Mouse (Mus musculus) ES-E14 (cell line): ENCODE measurements around the gene Gm9903. TPM values are rescaled to one million over a fixed set of nuclear protein-coding genes. Genes with fewer than 3 reads are reported as not detected.

Experiments
- DNase-seq: peaks from one replicate; pipeline ENCODE4 v3.0.0-alpha.2; 2013; ENCODE audit warnings: low read depth, low spot score
- H3K27ac ChIP-seq: 2 replicates; pipeline ENCODE4 v1.5.1; 2012; ENCODE audit warnings: low read depth, mild to moderate bottlenecking, low read length, moderate library complexity, mixed read lengths; ENCODE audit not compliant: poor library complexity, insufficient read depth, severe bottlenecking
- H3K36me3 ChIP-seq: 2 replicates; pipeline ENCODE4 v1.6.1; 2012; ENCODE audit warnings: mild to moderate bottlenecking, low read length, moderate library complexity, mixed read lengths; ENCODE audit not compliant: control insufficient read depth, poor library complexity, insufficient read depth, severe bottlenecking
- H3K4me1 ChIP-seq, 2 experiments: fragments of 150-350 bp in 1 of 2; sonication (generic) in 1 of 2; 2 replicates each; pipeline ENCODE4 v1.6.1; 2012; ENCODE audit warnings: low read length in 2 of 2, mild to moderate bottlenecking in 1 of 2, mixed read lengths in 1 of 2; ENCODE audit not compliant: control insufficient read depth in 2 of 2, insufficient read depth in 2 of 2, poor library complexity in 1 of 2
- H3K4me3 ChIP-seq, 2 experiments: fragments of 150-350 bp in 1 of 2; sonication (generic) in 1 of 2; 2 replicates each; pipeline ENCODE4 v1.5.1; 2012; ENCODE audit warnings: low read length in 2 of 2, low read depth in 1 of 2, mild to moderate bottlenecking in 1 of 2, mixed read lengths in 1 of 2; ENCODE audit not compliant: insufficient read depth in 1 of 2, poor library complexity in 1 of 2, severe bottlenecking in 1 of 2
- H3K9ac ChIP-seq: 2 replicates; pipeline ENCODE4 v1.6.1; 2012; ENCODE audit warnings: low read depth, mild to moderate bottlenecking, low read length, mixed read lengths; ENCODE audit not compliant: poor library complexity, insufficient read depth, severe bottlenecking
- H3K9me3 ChIP-seq: fragments of 150-350 bp; sonication (generic); 2 replicates; pipeline ENCODE4 v1.6.1; 2012; ENCODE audit warnings: low read depth, mild to moderate bottlenecking, low read length; ENCODE audit not compliant: control insufficient read depth, insufficient read depth
- CHD2 ChIP-seq: IDR thresholded peaks from 2 replicates; pipeline ENCODE4 v1.6.1; 2014; ENCODE audit warnings: mild to moderate bottlenecking, low read depth, low read length, inconsistent platforms
- HCFC1 ChIP-seq: IDR thresholded peaks from 2 replicates; pipeline ENCODE4 v1.6.1; 2012; ENCODE audit warnings: low read length, inconsistent platforms, borderline replicate concordance; ENCODE audit not compliant: insufficient read depth
- MAFK ChIP-seq: IDR thresholded peaks from 2 replicates; pipeline ENCODE4 v1.6.1; 2014; ENCODE audit warnings: mild to moderate bottlenecking, low read depth, low read length, inconsistent platforms; ENCODE audit not compliant: insufficient read depth
- ZC3H11A ChIP-seq: IDR thresholded peaks from 2 replicates; pipeline ENCODE4 v1.6.1; 2012; ENCODE audit warnings: low read depth, mild to moderate bottlenecking, inconsistent platforms, low read length, borderline replicate concordance
- ZNF384 ChIP-seq: IDR thresholded peaks from 2 replicates; pipeline ENCODE4 v1.6.1; 2012; ENCODE audit warnings: low read depth, low read length, inconsistent platforms
- in situ Hi-C, 2 experiments: fragments of 600-800 bp; cut with MboI; formaldehyde crosslinking; loops; one replicate each; pipeline ENCODE4 v1.15.1; 2025; ENCODE audit warnings: low sequenced_read_pairs in 2 of 2, inconsistent platforms in 1 of 2; ENCODE audit not compliant: unreplicated experiment in 2 of 2
- total RNA-seq: library from RNA; depleted of rRNA; stranded (reverse); fragments of 300-350 nt; gene quantifications from 2 replicates; pipeline ENCODE4 v1.2.3, GENCODE M21; 2012

Gm9903 gene
- total RNA-seq, 1 experiment, result 0.13 TPM

DNA sequence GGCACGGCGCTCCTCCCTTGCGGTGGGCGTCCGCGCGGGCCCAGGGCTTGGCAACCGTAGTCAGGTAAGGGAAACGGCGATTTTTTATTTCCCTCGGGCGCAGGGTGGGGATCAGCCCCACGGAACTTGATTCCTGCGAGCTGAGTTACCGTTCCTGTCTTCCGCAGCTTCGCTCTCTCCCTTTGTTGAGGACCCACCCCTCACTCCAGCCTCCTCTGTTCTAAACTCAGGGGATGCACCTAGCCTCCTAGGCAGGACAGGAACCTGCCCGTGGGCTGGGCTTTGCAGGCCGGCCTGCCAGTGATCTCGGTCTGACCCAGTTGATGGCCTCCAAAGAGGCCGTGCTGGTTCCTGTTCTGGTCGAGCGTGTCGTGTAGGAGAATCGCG is 28.9 kb downstream of the Gm9903 start:
- H3K4me3 ChIP-seq, result peak overlapping the region; percentile 77 to 79
- peak overlapping the region; percentile 70 for H3K27ac ChIP-seq
- no peak for TF ChIP-seq ZC3H11A
- TF ChIP-seq CHD2, result no peak
- no peak for TF ChIP-seq MAFK
- H3K4me1 ChIP-seq, result peaks cover 0 to 2% of the 10 kb centered on the region in 2 experiments; a peak in 1 of 4 replicates
- H3K36me3 ChIP-seq, result peaks cover 15% of the 10 kb centered on the region
- in situ Hi-C loops, result no loop called here
- H3K9ac ChIP-seq, result peak overlapping the region; percentile 95
- no peaks in the 10 kb centered on the region for H3K9me3 ChIP-seq
- DNase-seq, result no peak

DNA sequence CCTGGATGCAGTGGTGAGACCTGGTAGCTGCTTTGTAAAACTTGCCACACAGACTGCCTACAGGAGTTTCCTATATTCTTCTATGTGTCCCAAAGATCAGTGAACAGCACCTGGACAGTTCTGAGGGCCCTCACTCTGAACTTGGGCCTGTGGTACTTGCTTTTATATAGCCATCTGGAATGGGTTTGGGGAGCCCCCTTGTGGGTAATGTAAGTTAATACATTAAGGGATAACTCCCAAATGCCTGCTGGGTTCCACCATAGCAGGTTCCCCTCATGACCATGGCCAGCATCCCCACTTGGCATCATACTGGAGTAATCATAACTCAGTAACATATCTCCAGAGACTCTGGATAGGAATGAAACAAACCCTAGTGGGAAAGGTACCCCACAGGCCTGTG is 38.5 kb downstream of the Gm9903 start:
- in situ Hi-C loops, result no loop called here
- Histone ChIP-seq H3K4me1 (no peaks in the 10 kb centered on the region; a peak in 1 of 4 replicates), H3K36me3 (peaks cover 57% of the 10 kb centered on the region), H3K4me3 (no peak overlapping the region), H3K27ac (no peak overlapping the region), H3K9me3 (no peaks in the 10 kb centered on the region), H3K9ac (no peak overlapping the region)
- no peak for TF ChIP-seq ZNF384
- peak; percentile 38 for DNase-seq

DNA sequence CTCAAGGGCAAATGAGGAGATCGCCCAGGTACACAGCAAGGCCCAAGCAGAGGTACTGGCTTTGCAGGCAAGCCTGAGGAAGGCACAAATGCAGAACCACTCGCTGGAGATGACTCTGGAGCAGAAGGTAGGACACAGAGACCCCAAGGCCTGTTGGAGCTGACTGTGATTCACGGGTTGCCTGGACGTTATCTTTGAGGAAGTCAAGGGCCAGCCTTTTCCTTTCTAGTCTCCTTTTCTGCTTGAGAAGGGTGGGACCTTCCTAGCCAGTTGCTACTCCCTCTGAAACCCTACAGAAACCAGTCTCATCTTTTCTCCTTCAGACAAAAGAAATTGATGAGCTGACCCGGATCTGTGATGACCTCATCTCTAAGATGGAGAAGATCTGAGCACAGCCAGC is 41.9 kb downstream of the Gm9903 start:
- no peaks in the 10 kb centered on the region for H3K9me3 ChIP-seq
- H3K27ac ChIP-seq, result no peak overlapping the region
- DNase-seq, result no peak
- TF ChIP-seq ZC3H11A (no peak), MAFK (no peak), HCFC1 (no peak), CHD2 (no peak)
- H3K4me3 ChIP-seq, result no peak overlapping the region
- no peaks in the 10 kb centered on the region; a peak in 1 of 4 replicates for H3K4me1 ChIP-seq
- in situ Hi-C loops, result no loop called here
- H3K36me3 ChIP-seq, result peaks cover 46% of the 10 kb centered on the region
- H3K9ac ChIP-seq, result no peak overlapping the region

GRCm38 (mm10) chr5:33674439-33674838 is 44.7 kb downstream of the Gm9903 start:
- Histone ChIP-seq H3K4me1 (no peaks in the 10 kb centered on the region), H3K4me3 (no peak overlapping the region), H3K9me3 (no peaks in the 10 kb centered on the region), H3K27ac (no peak overlapping the region), H3K9ac (no peak overlapping the region), H3K36me3 (peaks cover 22% of the 10 kb centered on the region)
- DNase-seq, result no peak
- no peak for TF ChIP-seq HCFC1
- no peak for TF ChIP-seq ZNF384
- no peak for TF ChIP-seq MAFK
- no peak for TF ChIP-seq CHD2
- TF ChIP-seq ZC3H11A, result no peak
- in situ Hi-C loops, result no loop called here

DNA sequence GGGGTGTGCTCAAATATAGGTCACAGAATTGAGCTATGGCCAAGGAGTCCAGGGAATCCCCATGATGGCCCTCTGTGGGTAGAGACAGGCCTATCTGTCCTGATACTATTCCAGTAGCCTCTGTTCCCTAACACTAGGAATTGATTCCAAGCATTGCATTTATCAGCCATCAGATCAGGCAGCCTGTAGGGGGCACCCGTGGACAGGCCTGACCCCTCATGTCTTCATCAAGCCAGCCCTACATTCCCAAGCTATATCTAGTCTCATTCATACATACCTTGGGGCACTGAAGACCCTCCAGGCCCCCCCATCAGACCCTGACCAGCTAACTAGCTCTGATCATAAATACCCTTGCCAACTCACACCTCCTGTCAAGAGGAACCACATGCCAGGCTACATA is 46.2 kb downstream of the Gm9903 start:
- Histone ChIP-seq H3K9me3 (no peaks in the 10 kb centered on the region), H3K36me3 (peaks cover 12% of the 10 kb centered on the region), H3K4me3 (no peak overlapping the region), H3K9ac (no peak overlapping the region), H3K4me1 (peaks cover 0 to under 1% of the 10 kb centered on the region in 2 experiments; a peak in 1 of 4 replicates), H3K27ac (no peak overlapping the region)
- in situ Hi-C loops, result no loop called here
- no peak for TF ChIP-seq CHD2
- no peak for TF ChIP-seq ZNF384
- no peak for TF ChIP-seq HCFC1
- TF ChIP-seq MAFK, result no peak
- TF ChIP-seq ZC3H11A, result no peak
- DNase-seq, result peak; percentile 47
